Mouse (Mus musculus) neutrophil, adult 5-6 weeks (primary cell): ENCODE results near the gene Hspa1l. TPM values are rescaled to one million over a fixed set of nuclear protein-coding genes. Genes with fewer than 3 reads are reported as not detected.
"Not testable (repeated sequence)": the region's sequence is repeated elsewhere in the genome, so short reads cannot be mapped to it uniquely, and the experiment has no call there.

Experiments used
- ATAC-seq: fragments of 151-379, 151-347 bp; 2 replicates; pipeline ENCODE4 v1.8.0; 2017; ENCODE audit warnings: mild to moderate bottlenecking, moderate TSS enrichment; ENCODE audit not compliant: insufficient number of reproducible peaks, poor library complexity, low FRiP score, severe bottlenecking; ENCODE audit errors: extremely low read depth
- total RNA-seq: library from RNA; stranded (forward); fragments of 200-1000 nt; gene quantifications from 2 replicates; pipeline ENCODE4 v1.2.3, GENCODE M21; 2017

The Hspa1l gene
- total RNA-seq, 1 experiment from 2014 or later, result not detected

GRCm38 (mm10) chr17:34965627-34966026 is 6.9 kb upstream of the Hspa1l start:
- no peak for ATAC-seq

DNA sequence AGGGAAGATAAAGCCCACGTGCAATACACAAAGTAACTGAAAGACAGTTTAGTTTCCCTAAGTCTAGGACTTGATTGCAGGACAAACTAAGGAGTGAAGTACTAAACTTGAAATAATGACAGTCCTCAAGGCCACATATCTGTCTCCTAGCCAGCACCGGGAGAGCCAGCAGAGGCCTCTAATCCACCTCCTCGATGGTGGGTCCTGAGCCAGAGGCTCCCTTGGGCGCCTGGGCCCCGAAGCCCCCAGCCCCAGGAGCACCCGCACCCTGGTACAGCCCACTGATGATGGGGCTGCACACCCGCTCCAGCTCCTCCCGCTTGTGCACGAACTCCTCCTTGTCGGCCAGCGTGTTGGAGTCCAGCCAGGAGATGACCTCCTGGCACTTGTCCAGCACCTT is 2.7 kb upstream of the Hspa1l start, which contains the start of gene Gm20481:
TSS of gene Gm20481 (plus strand) at position 91 of the 400 bp plus-strand sequence.
- ATAC-seq, result not testable (repeated sequence)

- not testable (repeated sequence) for ATAC-seq
Observed at GRCm38 (mm10) chr17:34970850-34971249, 1.7 kb upstream of the Hspa1l start.

DNA sequence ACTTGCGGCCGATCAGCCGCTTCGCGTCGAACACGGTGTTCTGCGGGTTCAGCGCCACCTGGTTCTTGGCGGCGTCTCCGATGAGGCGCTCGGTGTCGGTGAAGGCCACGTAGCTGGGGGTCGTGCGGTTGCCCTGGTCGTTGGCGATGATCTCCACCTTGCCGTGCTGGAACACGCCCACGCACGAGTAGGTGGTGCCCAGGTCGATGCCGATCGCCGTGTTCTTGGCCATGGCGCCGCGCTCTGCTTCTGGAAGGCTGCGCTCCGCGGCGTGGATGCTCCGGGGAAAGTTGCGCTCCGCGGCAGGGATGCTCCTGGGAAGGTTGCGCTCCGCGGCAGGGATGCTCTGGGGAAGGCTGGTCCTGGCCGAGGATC is 822 bp upstream of the Hspa1l start:
- not testable (repeated sequence) for ATAC-seq

DNA sequence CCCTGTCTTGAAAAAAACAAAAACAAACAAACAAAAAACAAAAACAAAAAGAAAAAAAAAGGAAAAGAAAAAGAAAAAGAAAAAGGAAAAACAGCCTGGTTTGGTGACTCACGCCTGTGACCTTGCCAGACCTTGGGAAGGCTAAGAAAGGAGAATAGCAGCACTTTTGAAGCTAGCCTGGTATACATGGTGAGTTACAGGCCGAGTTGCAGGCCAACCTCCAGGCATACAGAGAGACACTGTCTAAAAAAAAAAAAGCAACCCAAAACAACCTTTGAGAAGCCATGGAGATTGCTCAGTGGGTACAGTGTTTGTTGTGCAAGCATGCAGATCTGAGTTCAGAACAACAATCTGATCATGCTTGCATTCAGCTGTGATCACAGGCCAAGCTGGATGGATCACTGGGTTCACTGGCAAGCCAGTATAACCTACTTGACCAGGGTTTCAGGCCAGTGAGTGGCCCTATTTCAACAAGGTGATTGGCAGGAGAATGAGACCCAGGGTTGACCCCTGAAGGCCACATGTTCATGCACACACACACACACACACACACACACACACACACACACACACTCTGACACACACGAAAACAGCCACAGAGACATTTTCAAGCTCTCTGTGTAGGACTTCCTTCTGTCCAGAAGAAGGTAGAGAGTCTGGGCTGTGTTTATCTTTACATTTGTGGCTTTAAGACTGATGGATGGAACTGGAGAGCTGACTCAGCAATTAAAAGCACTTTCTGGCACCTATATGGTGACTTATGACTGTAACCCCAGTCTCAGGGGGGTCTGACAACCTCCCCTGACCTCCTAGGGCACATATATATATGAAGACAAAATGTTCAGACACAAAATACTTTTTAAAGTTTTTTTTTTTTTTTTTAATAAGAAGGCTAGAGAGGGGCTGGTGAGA is 3.3 kb downstream of the Hspa1l start:
- ATAC-seq, result no peak

DNA sequence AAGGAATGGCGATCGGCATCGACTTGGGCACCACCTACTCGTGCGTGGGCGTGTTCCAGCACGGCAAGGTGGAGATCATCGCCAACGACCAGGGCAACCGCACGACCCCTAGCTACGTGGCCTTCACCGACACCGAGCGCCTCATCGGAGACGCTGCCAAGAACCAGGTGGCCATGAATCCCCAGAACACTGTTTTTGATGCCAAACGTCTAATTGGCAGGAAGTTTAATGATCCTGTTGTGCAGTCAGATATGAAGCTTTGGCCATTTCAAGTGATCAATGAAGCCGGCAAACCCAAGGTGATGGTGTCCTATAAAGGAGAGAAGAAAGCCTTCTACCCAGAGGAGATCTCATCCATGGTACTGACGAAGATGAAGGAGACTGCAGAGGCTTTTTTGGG is 4.5 kb downstream of the Hspa1l start:
- no peak for ATAC-seq

DNA sequence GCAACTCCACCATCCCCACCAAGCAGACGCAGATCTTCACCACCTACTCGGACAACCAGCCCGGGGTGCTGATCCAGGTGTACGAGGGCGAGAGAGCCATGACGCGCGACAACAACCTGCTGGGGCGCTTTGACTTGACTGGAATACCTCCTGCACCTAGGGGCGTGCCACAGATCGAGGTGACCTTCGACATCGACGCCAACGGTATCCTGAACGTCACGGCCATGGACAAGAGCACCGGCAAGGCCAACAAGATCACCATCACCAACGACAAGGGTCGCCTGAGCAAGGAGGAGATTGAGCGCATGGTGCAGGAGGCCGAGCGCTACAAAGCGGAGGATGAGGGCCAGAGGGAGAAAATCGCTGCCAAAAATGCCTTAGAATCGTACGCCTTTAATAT is 5.7 kb downstream of the Hspa1l start:
- no peak for ATAC-seq

GRCm38 (mm10) chr17:34979631-34980030 is 7.1 kb downstream of the Hspa1l start:
- no peak for ATAC-seq

DNA sequence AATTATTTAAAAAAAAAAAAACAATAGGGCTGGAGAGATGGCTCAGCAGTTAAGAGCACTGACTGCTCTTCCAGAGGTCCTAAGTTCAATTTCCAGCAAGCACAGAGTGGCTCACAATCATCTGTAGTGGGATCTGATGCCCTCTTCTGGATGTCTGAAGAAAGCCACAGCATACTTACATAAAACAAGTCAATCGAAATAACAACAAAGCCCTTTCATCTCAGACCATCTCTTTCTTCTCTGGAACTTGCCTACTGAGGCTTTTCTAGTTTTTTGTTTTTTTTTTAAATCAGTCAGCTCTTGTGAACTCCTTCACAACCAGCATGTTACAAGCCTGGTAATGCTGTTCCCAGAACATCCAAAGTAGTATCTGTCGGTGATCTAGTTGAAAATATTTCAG is 8.2 kb downstream of the Hspa1l start:
- ATAC-seq, result no peak

GRCm38 (mm10) chr17:34981690-34982180 is 9.2 kb downstream of the Hspa1l start, which contains the start of gene Lsm2:
TSS of gene Lsm2 (plus strand) at chr17:34981862.
- ATAC-seq, result peak; percentile 84

GRCm38 (mm10) chr17:34982328-34982727 is 9.8 kb downstream of the Hspa1l start:
- no peak for ATAC-seq

GRCm38 (mm10) chr17:34984218-34984617 is 11.7 kb downstream of the Hspa1l start:
- peak; percentile 61 for ATAC-seq

DNA sequence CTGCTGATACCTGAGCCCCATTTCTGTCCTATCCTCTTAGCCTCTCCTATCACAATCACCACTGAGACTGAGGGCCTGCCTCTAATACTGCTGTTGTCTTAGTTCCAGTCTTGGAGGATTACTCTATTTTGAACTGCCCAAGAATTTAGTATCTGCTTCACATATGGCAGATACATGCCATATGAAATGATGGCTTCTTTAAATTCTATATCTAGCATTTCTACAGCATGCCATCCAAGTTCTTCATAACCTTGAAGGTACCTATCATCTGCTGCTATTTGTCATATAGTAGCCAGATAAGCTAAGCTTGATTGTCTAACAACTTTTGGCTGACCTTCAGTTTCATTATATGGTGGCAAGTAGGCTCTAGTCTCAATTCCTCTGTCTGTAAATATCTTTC is 22.2 kb downstream of the Hspa1l start:
- ATAC-seq, result no peak

GRCm38 (mm10) chr17:34995192-34995591 is 22.7 kb downstream of the Hspa1l start:
- not testable (repeated sequence) for ATAC-seq

GRCm38 (mm10) chr17:34995927-34996326 is 23.4 kb downstream of the Hspa1l start:
- not testable (repeated sequence) for ATAC-seq

GRCm38 (mm10) chr17:34996411-34997141 is 24.1 kb downstream of the Hspa1l start:
- ATAC-seq, result no peak

DNA sequence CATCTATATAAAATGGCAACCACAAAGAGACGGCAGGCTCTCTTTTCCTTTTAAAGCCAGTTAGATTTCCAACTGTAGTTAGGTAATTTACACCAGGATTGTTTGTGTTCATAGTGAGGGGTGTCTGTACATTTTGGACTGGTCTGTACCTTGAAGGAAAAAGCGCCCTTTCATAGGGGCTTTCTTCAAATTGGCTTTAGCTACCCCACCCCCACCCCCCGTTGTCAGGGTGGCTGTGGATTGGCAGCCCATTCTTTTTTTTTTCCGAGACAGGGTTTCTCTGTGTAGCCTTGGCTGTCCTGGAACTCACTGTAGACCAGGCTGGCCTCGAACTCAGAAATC is 24.6 kb downstream of the Hspa1l start:
- ATAC-seq, result no peak

DNA sequence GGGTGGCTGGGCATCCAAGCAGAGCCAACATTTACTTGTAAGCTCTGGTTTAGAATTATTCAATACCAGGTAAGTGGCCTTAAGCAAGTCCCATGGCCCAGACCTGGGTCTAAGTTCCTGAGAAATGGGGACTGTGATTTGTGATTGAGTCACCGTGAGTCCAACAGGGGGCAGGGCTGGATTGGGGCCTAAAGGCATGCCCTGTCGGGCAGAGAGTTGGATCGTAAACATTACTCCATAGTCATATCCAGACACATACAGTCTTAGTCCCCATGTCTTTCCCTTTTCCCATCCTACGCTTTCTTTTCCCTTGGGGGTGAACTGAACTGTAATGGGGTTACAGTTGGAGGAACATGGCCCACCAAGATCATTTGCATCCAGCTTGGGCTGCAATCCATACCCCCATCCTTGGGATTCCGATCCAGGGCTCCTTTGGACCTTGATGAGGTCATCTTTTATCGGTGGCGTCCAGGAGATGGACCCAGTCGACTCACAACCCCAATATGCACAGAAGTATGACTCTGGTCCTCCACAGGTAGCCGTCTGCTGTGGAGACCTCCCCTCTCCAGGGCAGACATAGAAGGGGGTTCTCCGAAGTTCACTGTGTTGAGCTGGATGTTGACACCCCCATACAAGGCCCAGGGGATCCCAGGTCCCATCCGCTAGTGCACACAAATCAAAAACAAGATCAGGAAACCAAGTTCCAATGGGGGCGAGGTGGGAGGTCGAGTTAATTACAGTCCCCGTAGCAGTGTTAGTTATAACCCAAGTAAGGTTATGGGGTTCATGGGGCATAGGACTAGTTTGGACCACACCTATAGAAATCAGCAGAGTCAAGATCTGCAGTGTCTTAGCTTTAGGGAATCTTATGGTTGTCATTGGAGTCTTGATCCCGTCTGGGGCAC is 26.3 kb downstream of the Hspa1l start:
- no peak for ATAC-seq
